Mouse (Mus musculus): Measurements from ENCODE around the gene Gnaq. TPM values are rescaled to one million over a fixed set of nuclear protein-coding genes. Genes with fewer than 3 reads are reported as not detected.
A peak's percentile ranks its signal among the peaks of the same experiment; 100 is the strongest.
"Not testable (repeated sequence)": the region's sequence is repeated elsewhere in the genome, so short reads cannot be mapped to it uniquely, and the experiment has no call there.

The Gnaq gene
- polyA plus RNA-seq, 1 experiment from 2014 or later: 59.0 TPM

GRCm38 (mm10) chr19:16267362-16267761 is 134.7 kb downstream of the Gnaq start:
- not testable (repeated sequence) for H3K4me3 ChIP-seq (ENCODE audit: low read depth, low read length); ATAC-seq (ENCODE audit: low read depth); H3K36me3 ChIP-seq (ENCODE audit: control insufficient read depth, insufficient read depth, low read length); H3K9ac ChIP-seq (replicated peaks; ENCODE audit: low read depth, low read length); H3K4me1 ChIP-seq (ENCODE audit: control insufficient read depth, insufficient read depth, low read length); H3K9me3 ChIP-seq (ENCODE audit: control insufficient read depth, low read length); H3K27me3 ChIP-seq (ENCODE audit: control insufficient read depth, insufficient read depth, low read length); H3K4me2 ChIP-seq (ENCODE audit: low read depth, low read length); H3K27ac ChIP-seq (ENCODE audit: low read depth, low read length)
- 99% methylated on average over 7 of the region's 16 CpGs for WGBS

- 91% methylated on average over 6 of the region's 6 CpGs for WGBS
- H3K4me2 ChIP-seq (ENCODE audit: low read depth, low read length): no peak overlapping the region
- no peak for ATAC-seq (ENCODE audit: low read depth)
- H3K4me3 ChIP-seq (ENCODE audit: low read depth, low read length): no peak overlapping the region
- no peaks in the 10 kb centered on the region for H3K27me3 ChIP-seq (ENCODE audit: control insufficient read depth, insufficient read depth, low read length)
- 0 out of 2 replicates have a peak, but pooled peaks cover 2% of the 10 kb centered on the region for H3K4me1 ChIP-seq (ENCODE audit: control insufficient read depth, insufficient read depth, low read length)
- no peak overlapping the region for H3K27ac ChIP-seq (ENCODE audit: low read depth, low read length)
- H3K9ac ChIP-seq (replicated peaks; ENCODE audit: low read depth, low read length): no peak overlapping the region
- no peaks in the 10 kb centered on the region for H3K36me3 ChIP-seq (ENCODE audit: control insufficient read depth, insufficient read depth, low read length)
- H3K9me3 ChIP-seq (ENCODE audit: control insufficient read depth, low read length): no peaks in the 10 kb centered on the region
These were observed 137.6 kb downstream of the Gnaq start for GRCm38 (mm10) chr19:16270236-16270635.

- ATAC-seq (ENCODE audit: low read depth): no peak
- Histone ChIP-seq H3K4me2 (ENCODE audit: low read depth, low read length) (no peak overlapping the region), H3K9ac (replicated peaks; ENCODE audit: low read depth, low read length) (no peak overlapping the region), H3K9me3 (ENCODE audit: control insufficient read depth, low read length) (no peaks in the 10 kb centered on the region), H3K27ac (ENCODE audit: low read depth, low read length) (no peak overlapping the region), H3K27me3 (ENCODE audit: control insufficient read depth, insufficient read depth, low read length) (no peaks in the 10 kb centered on the region), H3K36me3 (ENCODE audit: control insufficient read depth, insufficient read depth, low read length) (no peaks in the 10 kb centered on the region), H3K4me1 (ENCODE audit: control insufficient read depth, insufficient read depth, low read length) (0 out of 2 replicates have a peak, but pooled peaks cover 2% of the 10 kb centered on the region), H3K4me3 (ENCODE audit: low read depth, low read length) (no peak overlapping the region)
- WGBS: 79% methylated on average over 1 of the region's 1 CpGs
These were observed 138.4 kb downstream of the Gnaq start for GRCm38 (mm10) chr19:16271002-16271401.

GRCm38 (mm10) chr19:16273021-16273420 is 140.4 kb downstream of the Gnaq start:
- H3K4me1 ChIP-seq (ENCODE audit: control insufficient read depth, insufficient read depth, low read length): 0 out of 2 replicates have a peak, but pooled peaks cover 2% of the 10 kb centered on the region
- 0 out of 2 replicates have a peak, but pooled peaks have one; percentile 11 for ATAC-seq (ENCODE audit: low read depth)
- no peak overlapping the region for H3K4me3 ChIP-seq (ENCODE audit: low read depth, low read length)
- H3K27ac ChIP-seq (ENCODE audit: low read depth, low read length): no peak overlapping the region
- 81% methylated on average over 4 of the region's 4 CpGs for WGBS
- H3K36me3 ChIP-seq (ENCODE audit: control insufficient read depth, insufficient read depth, low read length): no peaks in the 10 kb centered on the region
- no peaks in the 10 kb centered on the region for H3K9me3 ChIP-seq (ENCODE audit: control insufficient read depth, low read length)
- H3K27me3 ChIP-seq (ENCODE audit: control insufficient read depth, insufficient read depth, low read length): no peaks in the 10 kb centered on the region
- H3K4me2 ChIP-seq (ENCODE audit: low read depth, low read length): no peak overlapping the region
- no peak overlapping the region for H3K9ac ChIP-seq (replicated peaks; ENCODE audit: low read depth, low read length)

- Histone ChIP-seq H3K9me3 (ENCODE audit: control insufficient read depth, low read length) (no peaks in the 10 kb centered on the region), H3K9ac (replicated peaks; ENCODE audit: low read depth, low read length) (no peak overlapping the region), H3K27me3 (ENCODE audit: control insufficient read depth, insufficient read depth, low read length) (no peaks in the 10 kb centered on the region), H3K27ac (ENCODE audit: low read depth, low read length) (no peak overlapping the region), H3K4me2 (ENCODE audit: low read depth, low read length) (no peak overlapping the region), H3K4me1 (ENCODE audit: control insufficient read depth, insufficient read depth, low read length) (peaks cover 2% of the 10 kb centered on the region; the same call in 1 of the 2 replicates), H3K4me3 (ENCODE audit: low read depth, low read length) (no peak overlapping the region), H3K36me3 (ENCODE audit: control insufficient read depth, insufficient read depth, low read length) (no peaks in the 10 kb centered on the region)
- 82% methylated on average over 4 of the region's 4 CpGs for WGBS
- no peak for ATAC-seq (ENCODE audit: low read depth)
These were observed 147.6 kb downstream of the Gnaq start for GRCm38 (mm10) chr19:16280231-16280630.

- H3K36me3 ChIP-seq (ENCODE audit: control insufficient read depth, insufficient read depth, low read length): no peaks in the 10 kb centered on the region
- H3K4me3 ChIP-seq (ENCODE audit: low read depth, low read length): no peak overlapping the region
- no peaks in the 10 kb centered on the region for H3K9me3 ChIP-seq (ENCODE audit: control insufficient read depth, low read length)
- peaks cover 13% of the 10 kb centered on the region; the same call in 1 of the 2 replicates for H3K4me1 ChIP-seq (ENCODE audit: control insufficient read depth, insufficient read depth, low read length)
- H3K9ac ChIP-seq (replicated peaks; ENCODE audit: low read depth, low read length): no peak overlapping the region
- no peaks in the 10 kb centered on the region for H3K27me3 ChIP-seq (ENCODE audit: control insufficient read depth, insufficient read depth, low read length)
- peak; percentile 53; the same call in 1 of the 2 replicates for ATAC-seq (ENCODE audit: low read depth)
- 75% methylated on average over 11 of the region's 11 CpGs for WGBS
- no peak overlapping the region for H3K4me2 ChIP-seq (ENCODE audit: low read depth, low read length)
- H3K27ac ChIP-seq (ENCODE audit: low read depth, low read length): peak overlapping the region; percentile 22; the same call in 1 of the 2 replicates
These were observed 152.7 kb downstream of the Gnaq start for GRCm38 (mm10) chr19:16285051-16286028.

GRCm38 (mm10) chr19:16286451-16287175 is 154.0 kb downstream of the Gnaq start:
- no peak overlapping the region for H3K9ac ChIP-seq (replicated peaks; ENCODE audit: low read depth, low read length)
- H3K9me3 ChIP-seq (ENCODE audit: control insufficient read depth, low read length): no peaks in the 10 kb centered on the region
- H3K27ac ChIP-seq (ENCODE audit: low read depth, low read length): no peak overlapping the region
- H3K4me2 ChIP-seq (ENCODE audit: low read depth, low read length): no peak overlapping the region
- H3K4me3 ChIP-seq (ENCODE audit: low read depth, low read length): no peak overlapping the region
- H3K27me3 ChIP-seq (ENCODE audit: control insufficient read depth, insufficient read depth, low read length): no peaks in the 10 kb centered on the region
- no peaks in the 10 kb centered on the region for H3K36me3 ChIP-seq (ENCODE audit: control insufficient read depth, insufficient read depth, low read length)
- 46% methylated on average over 10 of the region's 10 CpGs for WGBS
- no peak for ATAC-seq (ENCODE audit: low read depth)
- peaks cover 17% of the 10 kb centered on the region; the same call in 1 of the 2 replicates for H3K4me1 ChIP-seq (ENCODE audit: control insufficient read depth, insufficient read depth, low read length)

- Histone ChIP-seq H3K27ac (ENCODE audit: low read depth, low read length) (no peak overlapping the region), H3K4me3 (ENCODE audit: low read depth, low read length) (no peak overlapping the region), H3K27me3 (ENCODE audit: control insufficient read depth, insufficient read depth, low read length) (no peaks in the 10 kb centered on the region), H3K4me2 (ENCODE audit: low read depth, low read length) (no peak overlapping the region), H3K9ac (replicated peaks; ENCODE audit: low read depth, low read length) (no peak overlapping the region), H3K9me3 (ENCODE audit: control insufficient read depth, low read length) (no peaks in the 10 kb centered on the region), H3K4me1 (ENCODE audit: control insufficient read depth, insufficient read depth, low read length) (peaks cover 23% of the 10 kb centered on the region), H3K36me3 (ENCODE audit: control insufficient read depth, insufficient read depth, low read length) (no peaks in the 10 kb centered on the region)
- ATAC-seq (ENCODE audit: low read depth): no peak
- 62% methylated on average over 4 of the region's 4 CpGs for WGBS
These were observed 154.7 kb downstream of the Gnaq start for GRCm38 (mm10) chr19:16287307-16287706.

Data from neural tube, embryonic 14.5 days (tissue).